Mouse (Mus musculus) limb, embryonic 11.5 days (tissue): ENCODE results near the gene 1700025G04Rik. TPM values are rescaled to one million over a fixed set of nuclear protein-coding genes. Genes with fewer than 3 reads are reported as not detected.

Source experiments
- ATAC-seq: fragments of 200-750 bp; cut with Nextera tagmentation; 2 replicates; pipeline ENCODE4 v1.8.0; 2017; ENCODE audit warnings: low read depth; ENCODE audit not compliant: insufficient number of reproducible peaks, low FRiP score, low TSS enrichment
- DNase-seq: peaks from one replicate; pipeline ENCODE4 v3.0.0-alpha.2; 2015; ENCODE audit warnings: low spot score
- H3K27ac ChIP-seq: fragments of 300-500 bp; sonication (generic); replicated peaks from 2 replicates; pipeline ENCODE4 v1.5.1; 2014; ENCODE audit warnings: low read depth, mild to moderate bottlenecking, low read length
- H3K27me3 ChIP-seq: fragments of 300-500 bp; sonication (generic); 2 replicates; pipeline ENCODE4 v1.6.1; 2014; ENCODE audit warnings: mild to moderate bottlenecking, low read length, mixed read lengths; ENCODE audit not compliant: control insufficient read depth, insufficient read depth
- H3K36me3 ChIP-seq: fragments of 300-500 bp; sonication (generic); 2 replicates; pipeline ENCODE4 v1.6.1; 2014; ENCODE audit warnings: mild to moderate bottlenecking, low read length, moderate library complexity, mixed read lengths; ENCODE audit not compliant: control insufficient read depth, insufficient read depth
- H3K4me1 ChIP-seq: fragments of 300-500 bp; sonication (generic); 2 replicates; pipeline ENCODE4 v1.6.1; 2014; ENCODE audit warnings: low read length, mixed read lengths; ENCODE audit not compliant: control insufficient read depth, insufficient read depth
- H3K4me2 ChIP-seq: fragments of 300-500 bp; sonication (generic); 2 replicates; pipeline ENCODE4 v1.6.1; 2014; ENCODE audit warnings: low read depth, mild to moderate bottlenecking, moderate library complexity; ENCODE audit not compliant: severe bottlenecking
- H3K4me3 ChIP-seq: fragments of 300-500 bp; sonication (generic); 2 replicates; pipeline ENCODE4 v1.5.1; 2014; ENCODE audit warnings: low read depth, low read length
- H3K9ac ChIP-seq: fragments of 300-500 bp; sonication (generic); 2 replicates; pipeline ENCODE4 v1.6.1; 2014; ENCODE audit warnings: mild to moderate bottlenecking, low read length
- H3K9me3 ChIP-seq: fragments of 300-500 bp; sonication (generic); 2 replicates; pipeline ENCODE4 v1.6.1; 2016; ENCODE audit warnings: low read length; ENCODE audit not compliant: control insufficient read depth
- WGBS: fragments of 180-500 bp; shearing (Covaris S2); extraction: QIAGEN DNeasy Blood & Tissue Kit; methylation state at CpG from one replicate; pipeline ENCODE4 v1.1.7; 2014; 5-methylcytosine and 5-hydroxymethylcytosine counted together
- polyA plus RNA-seq: library from polyadenylated mRNA; unstranded; fragments of >200 nt; fragmentation: Nextera tagmentation; extraction: Ambion mirVana; gene quantifications from 2 replicates; pipeline ENCODE4 v1.2.1, GENCODE M21; 2014

Gene 1700025G04Rik
- polyA plus RNA-seq, 1 experiment from 2014 or later = 18.6 TPM

DNA sequence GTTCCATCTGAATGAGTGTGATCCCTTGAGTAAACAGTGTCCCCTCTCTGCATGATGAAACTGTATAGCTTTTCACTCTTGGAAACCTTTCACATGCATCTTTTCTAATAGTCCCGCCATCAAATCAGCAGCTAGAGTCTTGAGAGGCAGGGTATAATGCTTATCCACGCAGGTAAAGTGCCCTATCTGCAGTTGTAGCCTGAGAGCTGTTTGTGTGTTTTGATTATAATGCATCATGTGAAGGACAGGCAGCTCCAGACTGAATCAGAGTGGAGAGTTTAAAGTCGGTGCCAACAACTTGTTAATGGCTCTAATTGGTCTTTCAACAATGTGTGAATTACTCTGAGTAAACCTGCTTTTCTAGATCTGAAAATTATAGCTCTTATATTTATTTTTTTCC lies 6.1 kb upstream of the 1700025G04Rik start:
- Histone ChIP-seq H3K27ac (no peak overlapping the region), H3K9me3 (no peaks in the 10 kb centered on the region), H3K27me3 (0 out of 2 replicates have a peak, but pooled peaks cover 2% of the 10 kb centered on the region), H3K4me3 (no peak overlapping the region), H3K9ac (no peak overlapping the region), H3K4me2 (no peak overlapping the region), H3K4me1 (0 out of 2 replicates have a peak, but pooled peaks cover 3% of the 10 kb centered on the region), H3K36me3 (no peaks in the 10 kb centered on the region)
- 39% methylated on average over 3 of the region's 3 CpGs for WGBS
- ATAC-seq (no peak), DNase-seq (no peak)

DNA sequence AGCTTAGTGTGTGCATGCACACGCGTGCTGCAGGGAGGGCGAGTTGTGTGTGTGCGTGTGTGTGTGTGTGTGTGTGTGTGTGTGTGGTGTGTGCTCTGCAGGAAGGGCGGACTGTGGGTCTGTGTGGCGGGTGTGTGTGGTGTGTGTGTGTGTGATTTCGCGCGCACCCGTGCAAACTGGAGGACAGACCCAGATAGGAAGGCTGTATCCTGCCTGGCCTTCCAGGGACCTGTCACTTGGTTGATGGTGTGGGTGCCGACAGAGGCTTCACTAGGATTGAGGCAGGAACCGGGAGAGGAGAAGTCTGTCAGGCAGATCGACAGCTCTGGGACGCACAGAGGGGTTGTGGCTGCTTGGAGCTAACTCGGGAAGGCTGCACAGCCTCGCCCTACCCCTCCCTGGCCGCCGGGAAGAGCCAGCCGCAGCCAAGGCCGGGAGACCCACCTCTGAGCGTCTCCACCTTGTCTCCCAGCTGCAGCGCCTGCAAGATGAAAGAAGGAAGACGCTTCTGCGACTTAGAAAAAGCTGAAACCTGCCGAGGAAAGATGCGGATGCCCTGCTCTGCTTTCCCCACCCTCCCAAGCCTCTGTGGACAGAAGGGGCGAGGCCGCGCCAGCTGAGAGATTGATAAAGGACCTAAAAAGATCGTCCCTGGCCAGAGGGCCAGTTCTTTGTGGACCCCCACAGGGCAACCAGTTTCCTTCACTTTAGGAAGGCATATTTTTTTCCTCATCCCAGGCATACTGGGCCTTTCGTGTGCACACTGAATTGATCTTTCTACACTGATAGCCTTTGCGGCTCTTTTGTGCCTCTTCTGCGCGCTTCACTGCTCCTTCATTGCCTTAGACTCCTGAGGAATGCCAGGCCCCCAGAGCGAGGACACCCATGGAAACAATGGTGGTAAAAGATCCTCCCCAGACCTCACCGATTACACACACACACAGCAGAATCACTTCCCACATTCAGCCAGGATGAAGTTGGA lies 930 bp upstream of the 1700025G04Rik start:
- ATAC-seq = peak; percentile 66

GRCm38 (mm10) chr1:152089526-152089925 lies 399 bp downstream of the 1700025G04Rik start:
- peaks cover 17% of the 10 kb centered on the region for H3K4me1 ChIP-seq
- H3K27me3 ChIP-seq = 0 out of 2 replicates have a peak, but pooled peaks cover 2% of the 10 kb centered on the region
- H3K9ac ChIP-seq = peak overlapping the region; percentile 83
- H3K9me3 ChIP-seq = no peaks in the 10 kb centered on the region
- 2% methylated on average over 11 of the region's 25 CpGs for WGBS
- no peak for ATAC-seq
- H3K36me3 ChIP-seq = no peaks in the 10 kb centered on the region
- H3K4me3 ChIP-seq = peak overlapping the region; percentile 80
- DNase-seq = no peak
- 0 out of 2 replicates have a peak overlapping the region, but pooled peaks have one; percentile 36 for H3K27ac ChIP-seq
- peak overlapping the region; percentile 90 for H3K4me2 ChIP-seq

More for the DNA sequence above, 930 bp upstream of the 1700025G04Rik start:
- DNase-seq = peak; percentile 60
- H3K4me1 ChIP-seq = peaks cover 9% of the 10 kb centered on the region
- 0 out of 2 replicates have a peak, but pooled peaks cover 2% of the 10 kb centered on the region for H3K27me3 ChIP-seq
- peak overlapping the region; percentile 83 for H3K9ac ChIP-seq
- no peaks in the 10 kb centered on the region for H3K36me3 ChIP-seq
- H3K4me2 ChIP-seq = peak overlapping the region; percentile 90
- 1% methylated on average over 36 of the region's 36 CpGs for WGBS
- no peak overlapping the region for H3K27ac ChIP-seq
- peak overlapping the region; percentile 80 for H3K4me3 ChIP-seq
- H3K9me3 ChIP-seq = no peaks in the 10 kb centered on the region

- Histone ChIP-seq H3K9me3 (no peaks in the 10 kb centered on the region), H3K27ac (no peak overlapping the region), H3K9ac (peak overlapping the region; percentile 83), H3K4me3 (peak overlapping the region; percentile 80), H3K27me3 (0 out of 2 replicates have a peak, but pooled peaks cover 2% of the 10 kb centered on the region), H3K4me2 (peak overlapping the region; percentile 90), H3K4me1 (peaks cover 19% of the 10 kb centered on the region), H3K36me3 (no peaks in the 10 kb centered on the region)
- 5% methylated on average over 16 of the region's 16 CpGs for WGBS
- ATAC-seq (no peak), DNase-seq (peak; percentile 58)
Measured at GRCm38 (mm10) chr1:152088791-152089401, 1.0 kb downstream of the 1700025G04Rik start.

DNA sequence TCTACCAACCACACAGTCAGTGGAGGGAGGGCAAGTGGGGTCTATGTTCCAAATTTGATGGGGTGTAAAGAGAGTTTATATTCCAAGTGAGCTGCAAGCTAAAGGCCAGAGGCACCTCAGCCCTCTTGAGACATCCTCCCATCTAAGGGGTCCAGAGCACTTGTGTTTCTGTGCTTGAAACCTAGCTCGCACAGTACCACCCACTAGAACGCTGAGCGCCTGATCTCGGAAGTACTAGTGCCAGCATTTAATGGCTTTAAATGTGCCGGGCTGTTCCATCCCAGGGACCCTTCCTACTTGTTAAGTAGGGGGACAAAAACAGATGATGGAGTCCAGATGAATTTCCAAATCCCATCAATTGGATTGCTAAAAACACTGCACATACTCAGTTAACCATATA lies 1.9 kb downstream of the 1700025G04Rik start:
- Histone ChIP-seq H3K36me3 (no peaks in the 10 kb centered on the region), H3K9me3 (no peaks in the 10 kb centered on the region), H3K27me3 (0 out of 2 replicates have a peak, but pooled peaks cover 2% of the 10 kb centered on the region), H3K4me1 (peaks cover 19% of the 10 kb centered on the region), H3K4me2 (no peak overlapping the region), H3K9ac (no peak overlapping the region), H3K27ac (no peak overlapping the region), H3K4me3 (no peak overlapping the region)
- DNase-seq (no peak), ATAC-seq (no peak)
- 52% methylated on average over 5 of the region's 5 CpGs for WGBS

GRCm38 (mm10) chr1:152086951-152087350 lies 3.0 kb downstream of the 1700025G04Rik start:
- no peak overlapping the region for H3K9ac ChIP-seq
- ATAC-seq = no peak
- no peak overlapping the region for H3K4me3 ChIP-seq
- peaks cover 19% of the 10 kb centered on the region for H3K4me1 ChIP-seq
- no peaks in the 10 kb centered on the region for H3K36me3 ChIP-seq
- WGBS = 78% methylated on average over 3 of the region's 3 CpGs
- no peak overlapping the region for H3K27ac ChIP-seq
- no peaks in the 10 kb centered on the region for H3K9me3 ChIP-seq
- DNase-seq = no peak
- H3K27me3 ChIP-seq = 0 out of 2 replicates have a peak, but pooled peaks cover 2% of the 10 kb centered on the region
- no peak overlapping the region for H3K4me2 ChIP-seq

GRCm38 (mm10) chr1:152085561-152085960 lies 4.4 kb downstream of the 1700025G04Rik start:
- peaks cover 16% of the 10 kb centered on the region for H3K4me1 ChIP-seq
- no peaks in the 10 kb centered on the region for H3K36me3 ChIP-seq
- H3K9me3 ChIP-seq = no peaks in the 10 kb centered on the region
- no peak overlapping the region for H3K9ac ChIP-seq
- H3K27ac ChIP-seq = no peak overlapping the region
- DNase-seq (no peak), ATAC-seq (no peak)
- H3K4me3 ChIP-seq = no peak overlapping the region
- H3K27me3 ChIP-seq = no peaks in the 10 kb centered on the region
- H3K4me2 ChIP-seq = peak overlapping the region; percentile 43; the same call in 1 of the 2 replicates
- 83% methylated on average over 5 of the region's 5 CpGs for WGBS

- H3K4me1 ChIP-seq = peaks cover 16% of the 10 kb centered on the region
- 9% methylated on average over 15 of the region's 15 CpGs for WGBS
- no peak overlapping the region for H3K9ac ChIP-seq
- no peaks in the 10 kb centered on the region for H3K36me3 ChIP-seq
- ATAC-seq (peak; percentile 75), DNase-seq (peak; percentile 73)
- peak overlapping the region; percentile 43 for H3K4me2 ChIP-seq
- H3K27ac ChIP-seq = no peak overlapping the region
- H3K4me3 ChIP-seq = no peak overlapping the region
- H3K9me3 ChIP-seq = no peaks in the 10 kb centered on the region
- no peaks in the 10 kb centered on the region for H3K27me3 ChIP-seq
Measured at GRCm38 (mm10) chr1:152084638-152085345, 5.1 kb downstream of the 1700025G04Rik start.
